Mouse (Mus musculus): ENCODE data around the gene Slc25a5. TPM values are rescaled to one million over a fixed set of nuclear protein-coding genes. Genes with fewer than 3 reads are reported as not detected.
A peak's percentile ranks its signal among the peaks of the same experiment; 100 is the strongest.

Slc25a5 gene
- polyA plus RNA-seq, 1 experiment from 2014 or later = 571 TPM

DNA sequence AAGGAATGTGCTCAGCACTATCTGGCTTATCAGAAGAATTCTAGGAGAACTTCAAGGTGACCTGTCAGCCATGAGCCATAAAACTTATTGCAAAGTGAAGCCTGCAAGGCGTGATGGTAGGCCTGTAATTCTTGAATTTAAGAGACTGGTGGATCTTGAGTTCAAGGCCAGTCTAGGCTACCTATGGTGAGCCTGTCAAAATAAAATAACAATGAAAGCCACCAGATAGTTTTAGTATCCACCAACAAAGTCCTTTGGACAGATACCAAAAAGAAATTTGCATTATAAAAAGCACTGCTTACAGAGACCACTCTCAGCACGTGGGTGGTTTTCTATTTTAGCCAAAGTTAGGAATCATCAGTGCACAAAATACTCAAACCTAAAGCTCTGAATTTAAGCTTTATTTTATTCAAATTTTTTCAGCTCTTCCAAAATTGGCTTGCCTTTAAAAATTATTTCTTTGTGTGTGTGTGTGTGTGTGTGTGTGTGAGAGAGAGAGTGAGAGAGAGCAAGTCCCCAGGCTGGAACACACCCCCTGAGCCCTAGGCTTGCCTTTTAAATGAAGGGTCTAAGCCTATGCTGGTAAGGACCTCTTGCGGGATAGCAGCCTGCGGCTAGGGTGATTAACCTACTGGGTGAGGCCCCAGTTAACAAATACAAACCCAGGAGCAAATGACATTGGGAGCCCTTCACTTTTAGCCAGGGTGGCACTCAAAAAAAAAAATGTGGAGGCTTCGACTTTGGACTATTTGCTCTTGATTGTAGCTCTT is 10.2 kb downstream of the Slc25a5 start:
- Histone ChIP-seq H3K27ac (replicated peaks; ENCODE audit: low read depth, low read length) (no peak overlapping the region), H3K4me2 (ENCODE audit: low read length) (no peak overlapping the region), H3K9ac (replicated peaks; ENCODE audit: low read length) (no peak overlapping the region), H3K4me1 (ENCODE audit: control insufficient read depth, insufficient read depth, low read length) (0 out of 2 replicates have a peak, but pooled peaks cover 6% of the 10 kb centered on the region), H3K9me3 (ENCODE audit: control insufficient read depth, low read length) (no peaks in the 10 kb centered on the region), H3K36me3 (ENCODE audit: control insufficient read depth, insufficient read depth, low read length) (no peaks in the 10 kb centered on the region), H3K4me3 (replicated peaks; ENCODE audit: low read depth, low read length) (no peak overlapping the region), H3K27me3 (ENCODE audit: control insufficient read depth, insufficient read depth, low read length) (no peaks in the 10 kb centered on the region)
- DNase-seq = no peak
- 51% methylated on average over 5 of the region's 5 CpGs for WGBS
- no peak for ATAC-seq (ENCODE audit: low FRiP score, low TSS enrichment)

DNA sequence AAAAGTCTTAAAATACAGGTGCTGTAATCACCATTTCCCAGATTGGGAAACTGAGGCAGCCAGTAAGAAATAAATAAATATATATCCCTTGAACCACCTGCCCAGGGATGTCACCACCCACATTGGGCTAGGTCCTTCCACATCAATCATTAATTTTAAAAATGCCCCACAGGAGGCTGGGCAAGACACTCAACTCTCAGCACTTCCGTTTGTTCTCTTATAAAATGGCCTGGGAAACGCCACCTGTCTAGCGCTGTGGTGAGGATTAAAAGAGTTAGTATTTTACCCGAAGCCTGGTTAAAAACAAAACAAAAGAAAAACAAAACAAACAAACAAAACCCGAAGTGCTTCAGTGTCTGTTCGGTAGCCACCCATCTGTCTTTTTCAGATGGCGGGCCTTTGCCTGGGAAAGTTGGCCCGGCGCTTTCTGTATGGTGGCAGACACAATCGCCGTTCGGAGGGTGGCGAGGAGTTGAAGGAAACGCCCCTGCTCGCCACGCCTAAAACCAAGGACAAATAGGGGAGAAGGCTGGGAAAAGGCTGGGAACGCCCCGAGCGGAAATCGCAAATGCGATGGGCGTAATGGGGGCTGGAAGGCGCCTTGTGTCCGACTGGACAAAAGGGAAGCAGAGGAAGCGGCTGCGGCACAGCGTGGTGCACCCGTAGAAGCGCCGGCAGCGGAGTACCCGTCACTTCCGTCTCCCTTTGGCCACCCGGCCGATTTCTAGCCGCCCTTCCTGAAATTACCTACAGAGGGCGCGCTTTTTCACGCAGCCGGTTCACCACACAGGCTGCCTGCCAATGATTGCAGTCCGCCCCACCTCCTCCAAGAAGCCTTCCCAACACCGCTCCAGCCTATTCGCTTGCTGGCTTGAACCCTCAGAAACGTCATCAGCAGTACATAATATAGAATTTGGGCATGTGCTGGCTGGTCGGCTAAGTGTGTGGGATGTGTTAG is 12.2 kb downstream of the Slc25a5 start:
- 15% methylated on average over 45 of the region's 45 CpGs for WGBS
- ATAC-seq (ENCODE audit: low FRiP score, low TSS enrichment) (peak; percentile 88), DNase-seq (peak; percentile 86)
- peak overlapping the region; percentile 37 for H3K4me3 ChIP-seq (replicated peaks; ENCODE audit: low read depth, low read length)
- H3K27ac ChIP-seq (replicated peaks; ENCODE audit: low read depth, low read length) = peak overlapping the region; percentile 83
- H3K9ac ChIP-seq (replicated peaks; ENCODE audit: low read length) = peak overlapping the region; percentile 39; the same call in 1 of the 2 replicates
- H3K4me1 ChIP-seq (ENCODE audit: control insufficient read depth, insufficient read depth, low read length) = 0 out of 2 replicates have a peak, but pooled peaks cover 6% of the 10 kb centered on the region
- H3K36me3 ChIP-seq (ENCODE audit: control insufficient read depth, insufficient read depth, low read length) = no peaks in the 10 kb centered on the region
- H3K4me2 ChIP-seq (ENCODE audit: low read length) = peak overlapping the region; percentile 53
- no peaks in the 10 kb centered on the region for H3K9me3 ChIP-seq (ENCODE audit: control insufficient read depth, low read length)
- H3K27me3 ChIP-seq (ENCODE audit: control insufficient read depth, insufficient read depth, low read length) = no peaks in the 10 kb centered on the region

DNA sequence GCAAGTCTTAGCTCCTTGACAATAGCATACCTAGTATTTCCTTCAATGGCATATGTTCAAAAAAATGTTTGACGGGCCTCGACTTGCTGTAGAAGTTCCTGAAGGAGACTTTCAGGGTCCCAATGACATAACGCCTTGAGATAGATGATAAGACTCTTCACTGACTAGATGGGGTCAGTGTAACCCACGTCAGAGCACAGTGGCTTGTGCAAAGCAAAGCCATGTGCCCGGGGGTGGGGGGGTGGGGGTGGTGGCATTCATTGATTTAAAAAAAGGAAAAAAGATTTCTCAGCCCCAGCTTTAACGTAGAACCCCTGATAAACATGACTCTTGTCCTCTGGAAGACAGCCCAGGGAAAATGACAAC is 12.8 kb downstream of the Slc25a5 start:
- no peaks in the 10 kb centered on the region for H3K36me3 ChIP-seq (ENCODE audit: control insufficient read depth, insufficient read depth, low read length)
- peak overlapping the region; percentile 83 for H3K27ac ChIP-seq (replicated peaks; ENCODE audit: low read depth, low read length)
- H3K9me3 ChIP-seq (ENCODE audit: control insufficient read depth, low read length) = no peaks in the 10 kb centered on the region
- no peak for DNase-seq
- peak overlapping the region; percentile 37 for H3K4me3 ChIP-seq (replicated peaks; ENCODE audit: low read depth, low read length)
- ATAC-seq (ENCODE audit: low FRiP score, low TSS enrichment) = no peak
- no peak overlapping the region for H3K9ac ChIP-seq (replicated peaks; ENCODE audit: low read length)
- peak overlapping the region; percentile 53 for H3K4me2 ChIP-seq (ENCODE audit: low read length)
- H3K27me3 ChIP-seq (ENCODE audit: control insufficient read depth, insufficient read depth, low read length) = no peaks in the 10 kb centered on the region
- H3K4me1 ChIP-seq (ENCODE audit: control insufficient read depth, insufficient read depth, low read length) = 0 out of 2 replicates have a peak, but pooled peaks cover 6% of the 10 kb centered on the region
- 80% methylated on average over 6 of the region's 6 CpGs for WGBS

DNA sequence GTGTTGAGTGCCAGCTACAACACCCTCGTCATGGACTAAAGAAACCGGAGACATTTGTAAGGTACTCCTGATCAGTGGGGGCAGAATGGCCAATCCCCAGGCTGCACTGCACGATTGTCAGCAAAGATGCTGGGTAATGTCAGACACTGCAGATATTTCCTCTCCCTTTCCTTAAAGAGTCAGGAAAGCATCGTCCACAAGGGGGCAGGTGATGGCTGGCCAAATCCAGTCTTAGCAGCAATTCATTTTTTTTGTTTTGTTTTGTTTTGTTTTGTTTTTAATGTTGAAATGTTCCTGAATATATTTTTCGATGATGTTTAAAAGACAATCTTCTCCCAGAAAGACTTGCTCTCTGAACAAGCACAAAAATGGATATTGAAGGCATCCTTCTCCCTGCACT is 15.9 kb downstream of the Slc25a5 start:
- Histone ChIP-seq H3K4me2 (ENCODE audit: low read length) (no peak overlapping the region), H3K9ac (replicated peaks; ENCODE audit: low read length) (no peak overlapping the region), H3K27me3 (ENCODE audit: control insufficient read depth, insufficient read depth, low read length) (no peaks in the 10 kb centered on the region), H3K4me3 (replicated peaks; ENCODE audit: low read depth, low read length) (no peak overlapping the region), H3K4me1 (ENCODE audit: control insufficient read depth, insufficient read depth, low read length) (peaks cover 7% of the 10 kb centered on the region; the same call in 1 of the 2 replicates), H3K27ac (replicated peaks; ENCODE audit: low read depth, low read length) (no peak overlapping the region), H3K9me3 (ENCODE audit: control insufficient read depth, low read length) (no peaks in the 10 kb centered on the region), H3K36me3 (ENCODE audit: control insufficient read depth, insufficient read depth, low read length) (no peaks in the 10 kb centered on the region)
- DNase-seq (peak; percentile 73), ATAC-seq (ENCODE audit: low FRiP score, low TSS enrichment) (no peak)
- WGBS = 53% methylated on average over 5 of the region's 5 CpGs

DNA sequence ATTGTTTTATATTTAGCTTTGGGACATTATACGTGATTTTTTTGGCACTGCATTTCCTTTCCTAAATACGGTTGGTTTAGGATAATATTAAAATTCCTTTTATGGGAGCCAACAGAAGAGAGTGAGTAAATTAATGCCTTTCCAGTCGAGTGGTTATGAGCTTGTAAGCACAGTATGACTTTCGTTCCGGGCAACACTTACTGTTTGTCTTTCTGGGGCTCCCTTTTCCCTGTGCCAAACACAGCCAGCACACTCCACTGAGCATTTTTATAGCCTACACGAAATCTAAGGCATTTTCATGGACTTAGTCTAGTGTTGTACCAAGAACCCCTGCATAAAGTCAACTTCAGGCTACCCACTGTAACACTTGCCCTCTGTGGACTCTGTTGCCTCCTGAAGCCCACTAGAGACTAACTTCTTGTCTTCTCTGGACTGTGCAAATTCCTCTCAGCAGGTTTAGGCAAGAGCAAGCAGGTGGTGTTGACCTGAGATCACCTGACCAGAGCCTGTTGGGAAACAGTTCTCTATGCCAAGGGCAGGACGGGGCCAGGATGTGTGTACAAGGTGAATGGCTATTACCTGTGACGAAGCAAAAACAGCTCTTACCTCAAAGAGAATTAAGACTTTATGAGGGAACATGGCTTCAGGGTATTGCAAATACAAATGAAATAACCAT is 18.8 kb downstream of the Slc25a5 start:
- Histone ChIP-seq H3K4me2 (ENCODE audit: low read length) (no peak overlapping the region), H3K9me3 (ENCODE audit: control insufficient read depth, low read length) (no peaks in the 10 kb centered on the region), H3K27ac (replicated peaks; ENCODE audit: low read depth, low read length) (no peak overlapping the region), H3K27me3 (ENCODE audit: control insufficient read depth, insufficient read depth, low read length) (no peaks in the 10 kb centered on the region), H3K4me1 (ENCODE audit: control insufficient read depth, insufficient read depth, low read length) (peaks cover 3% of the 10 kb centered on the region; the same call in 1 of the 2 replicates), H3K9ac (replicated peaks; ENCODE audit: low read length) (no peak overlapping the region), H3K4me3 (replicated peaks; ENCODE audit: low read depth, low read length) (no peak overlapping the region), H3K36me3 (ENCODE audit: control insufficient read depth, insufficient read depth, low read length) (no peaks in the 10 kb centered on the region)
- ATAC-seq (ENCODE audit: low FRiP score, low TSS enrichment) (no peak), DNase-seq (no peak)
- 78% methylated on average over 8 of the region's 8 CpGs for WGBS

DNA sequence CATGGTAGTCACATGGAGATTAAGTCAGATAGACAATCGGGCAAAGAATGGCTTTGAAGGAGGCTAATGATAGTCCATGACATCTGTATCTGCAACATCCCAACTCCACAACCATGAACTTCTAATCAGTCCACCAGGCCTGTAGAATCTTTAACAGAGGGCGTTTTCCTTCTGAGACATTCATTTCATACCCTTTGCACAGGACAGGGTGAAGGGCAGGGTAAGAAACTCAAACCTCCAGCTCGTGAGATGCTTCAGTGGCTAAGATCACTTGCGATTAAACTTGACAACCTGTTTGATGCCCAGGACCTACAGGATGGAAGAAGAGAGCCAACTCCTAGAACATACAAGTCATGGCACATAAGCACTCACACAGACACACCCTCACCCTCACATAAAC is 19.6 kb downstream of the Slc25a5 start:
- no peak overlapping the region for H3K4me3 ChIP-seq (replicated peaks; ENCODE audit: low read depth, low read length)
- no peak for ATAC-seq (ENCODE audit: low FRiP score, low TSS enrichment)
- 76% methylated on average over 4 of the region's 4 CpGs for WGBS
- H3K4me2 ChIP-seq (ENCODE audit: low read length) = no peak overlapping the region
- H3K9me3 ChIP-seq (ENCODE audit: control insufficient read depth, low read length) = no peaks in the 10 kb centered on the region
- H3K27me3 ChIP-seq (ENCODE audit: control insufficient read depth, insufficient read depth, low read length) = no peaks in the 10 kb centered on the region
- H3K9ac ChIP-seq (replicated peaks; ENCODE audit: low read length) = no peak overlapping the region
- H3K36me3 ChIP-seq (ENCODE audit: control insufficient read depth, insufficient read depth, low read length) = no peaks in the 10 kb centered on the region
- H3K4me1 ChIP-seq (ENCODE audit: control insufficient read depth, insufficient read depth, low read length) = peaks cover 3% of the 10 kb centered on the region; the same call in 1 of the 2 replicates
- no peak overlapping the region for H3K27ac ChIP-seq (replicated peaks; ENCODE audit: low read depth, low read length)
- no peak for DNase-seq

DNA sequence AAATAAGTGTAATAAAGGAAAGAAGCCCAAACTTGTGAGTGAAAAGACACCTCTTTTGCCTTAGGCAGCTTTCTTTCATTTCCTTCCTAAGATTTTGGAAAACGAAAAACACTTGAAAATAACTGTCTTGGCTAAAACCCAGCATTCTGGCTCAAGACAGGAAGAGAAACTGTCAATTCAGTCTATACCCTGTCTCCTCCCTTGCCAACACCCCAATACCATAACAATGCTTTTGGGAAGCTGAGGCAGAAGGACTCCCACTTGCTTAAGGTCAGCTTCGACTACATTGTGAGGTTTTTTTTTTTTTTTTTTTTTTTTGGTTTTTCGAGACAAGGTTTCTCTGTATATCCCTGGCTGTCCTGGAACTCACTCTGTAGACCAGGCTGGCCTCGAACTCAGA is 20.0 kb downstream of the Slc25a5 start:
- H3K4me1 ChIP-seq (ENCODE audit: control insufficient read depth, insufficient read depth, low read length) = peaks cover 3% of the 10 kb centered on the region; the same call in 1 of the 2 replicates
- no peak overlapping the region for H3K4me2 ChIP-seq (ENCODE audit: low read length)
- ATAC-seq (ENCODE audit: low FRiP score, low TSS enrichment) (no peak), DNase-seq (no peak)
- 80% methylated on average over 4 of the region's 4 CpGs for WGBS
- H3K9me3 ChIP-seq (ENCODE audit: control insufficient read depth, low read length) = no peaks in the 10 kb centered on the region
- no peak overlapping the region for H3K27ac ChIP-seq (replicated peaks; ENCODE audit: low read depth, low read length)
- no peak overlapping the region for H3K9ac ChIP-seq (replicated peaks; ENCODE audit: low read length)
- H3K4me3 ChIP-seq (replicated peaks; ENCODE audit: low read depth, low read length) = no peak overlapping the region
- H3K36me3 ChIP-seq (ENCODE audit: control insufficient read depth, insufficient read depth, low read length) = no peaks in the 10 kb centered on the region
- no peaks in the 10 kb centered on the region for H3K27me3 ChIP-seq (ENCODE audit: control insufficient read depth, insufficient read depth, low read length)

DNA sequence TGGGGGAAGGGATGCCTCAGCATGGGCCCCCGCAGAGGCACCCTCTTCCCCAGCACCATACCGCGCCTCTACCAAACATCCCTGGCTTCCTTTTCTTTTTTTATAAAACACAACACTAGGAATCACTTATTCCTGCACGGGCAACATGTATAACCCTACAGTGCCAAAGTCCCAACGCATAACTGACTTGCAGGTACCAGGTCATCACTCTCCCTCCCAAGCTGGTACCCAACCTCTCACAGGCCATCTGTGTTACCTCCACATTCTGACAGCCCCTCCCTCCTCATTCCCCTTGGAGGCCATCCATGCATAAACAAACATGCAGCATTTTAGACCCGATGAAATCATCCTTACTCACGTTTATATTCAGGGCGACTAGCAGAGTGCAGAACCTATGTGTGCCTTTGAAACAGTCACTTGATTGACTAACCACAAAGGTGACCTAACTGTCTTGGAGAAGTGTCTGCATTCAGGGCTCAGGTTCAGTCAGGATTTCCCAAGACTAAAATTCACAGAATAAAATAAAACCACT is 21.0 kb downstream of the Slc25a5 start:
- peak overlapping the region; percentile 42 for H3K4me2 ChIP-seq (ENCODE audit: low read length)
- no peaks in the 10 kb centered on the region for H3K36me3 ChIP-seq (ENCODE audit: control insufficient read depth, insufficient read depth, low read length)
- peak overlapping the region; percentile 12; the same call in 1 of the 2 replicates for H3K9ac ChIP-seq (replicated peaks; ENCODE audit: low read length)
- WGBS = 29% methylated on average over 8 of the region's 8 CpGs
- peak; percentile 10; the same call in 1 of the 2 replicates for ATAC-seq (ENCODE audit: low FRiP score, low TSS enrichment)
- no peaks in the 10 kb centered on the region for H3K9me3 ChIP-seq (ENCODE audit: control insufficient read depth, low read length)
- H3K4me3 ChIP-seq (replicated peaks; ENCODE audit: low read depth, low read length) = 0 out of 2 replicates have a peak overlapping the region, but pooled peaks have one; percentile 10
- peak overlapping the region; percentile 84 for H3K27ac ChIP-seq (replicated peaks; ENCODE audit: low read depth, low read length)
- H3K27me3 ChIP-seq (ENCODE audit: control insufficient read depth, insufficient read depth, low read length) = no peaks in the 10 kb centered on the region
- DNase-seq = peak; percentile 23
- H3K4me1 ChIP-seq (ENCODE audit: control insufficient read depth, insufficient read depth, low read length) = peaks cover 3% of the 10 kb centered on the region; the same call in 1 of the 2 replicates

Data from midbrain, embryonic 14.5 days (tissue).